Mouse (Mus musculus) ES-E14 (cell line): ENCODE measurements around the gene Mettl1. TPM values are rescaled to one million over a fixed set of nuclear protein-coding genes. Genes with fewer than 3 reads are reported as not detected.

Experiments
- DNase-seq: peaks from one replicate; pipeline ENCODE4 v3.0.0-alpha.2; 2013; ENCODE audit warnings: low read depth, low spot score
- H3K27ac ChIP-seq: 2 replicates; pipeline ENCODE4 v1.5.1; 2012; ENCODE audit warnings: low read depth, mild to moderate bottlenecking, low read length, moderate library complexity, mixed read lengths; ENCODE audit not compliant: poor library complexity, insufficient read depth, severe bottlenecking
- H3K36me3 ChIP-seq: 2 replicates; pipeline ENCODE4 v1.6.1; 2012; ENCODE audit warnings: mild to moderate bottlenecking, low read length, moderate library complexity, mixed read lengths; ENCODE audit not compliant: control insufficient read depth, poor library complexity, insufficient read depth, severe bottlenecking
- H3K4me1 ChIP-seq, 2 experiments: fragments of 150-350 bp in 1 of 2; sonication (generic) in 1 of 2; 2 replicates each; pipeline ENCODE4 v1.6.1; 2012; ENCODE audit warnings: low read length in 2 of 2, mild to moderate bottlenecking in 1 of 2, mixed read lengths in 1 of 2; ENCODE audit not compliant: control insufficient read depth in 2 of 2, insufficient read depth in 2 of 2, poor library complexity in 1 of 2
- H3K4me3 ChIP-seq, 2 experiments: fragments of 150-350 bp in 1 of 2; sonication (generic) in 1 of 2; 2 replicates each; pipeline ENCODE4 v1.5.1; 2012; ENCODE audit warnings: low read length in 2 of 2, low read depth in 1 of 2, mild to moderate bottlenecking in 1 of 2, mixed read lengths in 1 of 2; ENCODE audit not compliant: insufficient read depth in 1 of 2, poor library complexity in 1 of 2, severe bottlenecking in 1 of 2
- H3K9ac ChIP-seq: 2 replicates; pipeline ENCODE4 v1.6.1; 2012; ENCODE audit warnings: low read depth, mild to moderate bottlenecking, low read length, mixed read lengths; ENCODE audit not compliant: poor library complexity, insufficient read depth, severe bottlenecking
- H3K9me3 ChIP-seq: fragments of 150-350 bp; sonication (generic); 2 replicates; pipeline ENCODE4 v1.6.1; 2012; ENCODE audit warnings: low read depth, mild to moderate bottlenecking, low read length; ENCODE audit not compliant: control insufficient read depth, insufficient read depth
- CHD2 ChIP-seq: IDR thresholded peaks from 2 replicates; pipeline ENCODE4 v1.6.1; 2014; ENCODE audit warnings: mild to moderate bottlenecking, low read depth, low read length, inconsistent platforms
- HCFC1 ChIP-seq: IDR thresholded peaks from 2 replicates; pipeline ENCODE4 v1.6.1; 2012; ENCODE audit warnings: low read length, inconsistent platforms, borderline replicate concordance; ENCODE audit not compliant: insufficient read depth
- MAFK ChIP-seq: IDR thresholded peaks from 2 replicates; pipeline ENCODE4 v1.6.1; 2014; ENCODE audit warnings: mild to moderate bottlenecking, low read depth, low read length, inconsistent platforms; ENCODE audit not compliant: insufficient read depth
- ZC3H11A ChIP-seq: IDR thresholded peaks from 2 replicates; pipeline ENCODE4 v1.6.1; 2012; ENCODE audit warnings: low read depth, mild to moderate bottlenecking, inconsistent platforms, low read length, borderline replicate concordance
- ZNF384 ChIP-seq: IDR thresholded peaks from 2 replicates; pipeline ENCODE4 v1.6.1; 2012; ENCODE audit warnings: low read depth, low read length, inconsistent platforms
- in situ Hi-C, 2 experiments: fragments of 600-800 bp; cut with MboI; formaldehyde crosslinking; loops; one replicate each; pipeline ENCODE4 v1.15.1; 2025; ENCODE audit warnings: low sequenced_read_pairs in 2 of 2, inconsistent platforms in 1 of 2; ENCODE audit not compliant: unreplicated experiment in 2 of 2
- total RNA-seq: library from RNA; depleted of rRNA; stranded (reverse); fragments of 300-350 nt; gene quantifications from 2 replicates; pipeline ENCODE4 v1.2.3, GENCODE M21; 2012

The Mettl1 gene
- total RNA-seq, 1 experiment, result 20.4 TPM

- Histone ChIP-seq H3K4me1 (peaks cover 0 to 12% of the 10 kb centered on the region in 2 experiments; a peak in 1 of 4 replicates), H3K4me3 (no peak overlapping the region), H3K9me3 (no peaks in the 10 kb centered on the region), H3K9ac (no peak overlapping the region), H3K36me3 (no peaks in the 10 kb centered on the region), H3K27ac (no peak overlapping the region)
- in situ Hi-C loops, result no loop called here
- DNase-seq, result no peak
- no peak for TF ChIP-seq HCFC1
- no peak for TF ChIP-seq MAFK
- TF ChIP-seq CHD2, result no peak
- TF ChIP-seq ZC3H11A, result no peak
- no peak for TF ChIP-seq ZNF384
Observed at GRCm38 (mm10) chr10:127081996-127082620, 40.9 kb downstream of the Mettl1 start.

GRCm38 (mm10) chr10:127083292-127083914, 42.2 kb downstream of the Mettl1 start:
- Histone ChIP-seq H3K4me3 (no peak overlapping the region), H3K9ac (no peak overlapping the region), H3K4me1 (peaks cover 0 to 9% of the 10 kb centered on the region in 2 experiments; a peak in 1 of 4 replicates), H3K27ac (no peak overlapping the region), H3K36me3 (no peaks in the 10 kb centered on the region), H3K9me3 (no peaks in the 10 kb centered on the region)
- TF ChIP-seq CHD2 (no peak), ZC3H11A (no peak), HCFC1 (no peak), ZNF384 (no peak), MAFK (no peak)
- DNase-seq, result no peak
- in situ Hi-C loops, result no loop called here

- no peak for DNase-seq
- no peak overlapping the region for H3K9ac ChIP-seq
- peaks cover 0 to 9% of the 10 kb centered on the region in 2 experiments; a peak in 1 of 4 replicates for H3K4me1 ChIP-seq
- in situ Hi-C loops, result no loop called here
- no peaks in the 10 kb centered on the region for H3K36me3 ChIP-seq
- no peak for TF ChIP-seq CHD2
- no peak for TF ChIP-seq MAFK
- TF ChIP-seq HCFC1, result no peak
- TF ChIP-seq ZNF384, result no peak
- no peak for TF ChIP-seq ZC3H11A
- H3K9me3 ChIP-seq, result no peaks in the 10 kb centered on the region
- no peak overlapping the region for H3K27ac ChIP-seq
- H3K4me3 ChIP-seq, result no peak overlapping the region
Observed at GRCm38 (mm10) chr10:127083915-127084306, 42.7 kb downstream of the Mettl1 start.

- H3K4me1 ChIP-seq, result peaks cover 0 to 9% of the 10 kb centered on the region in 2 experiments; a peak in 1 of 4 replicates
- no peak overlapping the region for H3K27ac ChIP-seq
- no peaks in the 10 kb centered on the region for H3K36me3 ChIP-seq
- in situ Hi-C loops, result no loop called here
- no peak for DNase-seq
- no peak for TF ChIP-seq ZNF384
- no peak for TF ChIP-seq CHD2
- no peak for TF ChIP-seq MAFK
- TF ChIP-seq ZC3H11A, result no peak
- no peak for TF ChIP-seq HCFC1
- H3K9ac ChIP-seq, result no peak overlapping the region
- no peaks in the 10 kb centered on the region for H3K9me3 ChIP-seq
- no peak overlapping the region for H3K4me3 ChIP-seq
Observed at GRCm38 (mm10) chr10:127085052-127085451, 43.8 kb downstream of the Mettl1 start.

GRCm38 (mm10) chr10:127085633-127086032, 44.4 kb downstream of the Mettl1 start:
- no peak for TF ChIP-seq ZNF384
- no peak for TF ChIP-seq MAFK
- no peak for TF ChIP-seq HCFC1
- TF ChIP-seq CHD2, result no peak
- no peak for TF ChIP-seq ZC3H11A
- in situ Hi-C loops, result no loop called here
- H3K9me3 ChIP-seq, result no peaks in the 10 kb centered on the region

More at GRCm38 (mm10) chr10:127085633-127086032, 44.4 kb downstream of the Mettl1 start:
- H3K27ac ChIP-seq, result no peak overlapping the region
- no peak overlapping the region for H3K9ac ChIP-seq
- H3K4me3 ChIP-seq, result no peak overlapping the region
- no peaks in the 10 kb centered on the region for H3K36me3 ChIP-seq
- H3K4me1 ChIP-seq, result peaks cover 0 to 7% of the 10 kb centered on the region in 2 experiments; a peak in 1 of 4 replicates
- DNase-seq, result no peak
